ENCODE assay signal across 8 mouse cellular contexts in the genomic region with DNA sequence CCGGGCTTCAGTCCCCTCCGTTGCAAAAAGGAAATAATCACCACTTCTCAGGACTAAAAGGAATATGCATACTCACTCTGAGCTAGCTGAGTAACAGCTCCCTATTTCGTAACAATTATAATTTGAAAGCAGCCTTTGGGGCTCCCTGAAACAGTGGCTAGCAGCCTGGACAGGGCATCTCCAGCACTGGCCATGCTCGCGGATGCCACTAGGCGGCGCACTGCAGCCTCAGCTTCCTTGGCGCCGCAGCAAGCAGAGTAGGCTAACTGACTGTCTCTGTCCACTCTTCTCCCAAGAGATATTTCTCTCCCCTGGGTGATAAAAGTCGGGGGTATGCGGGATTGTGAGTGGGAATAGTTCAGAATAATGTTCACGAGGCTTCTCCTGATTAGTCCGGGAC. TPM values are rescaled to one million over a fixed set of nuclear protein-coding genes. Genes with fewer than 3 reads are reported as not detected.
DNase-seq lines count a peak whose midpoint lies in the region; ATAC-seq lines count a peak whose summit lies in the region.

No protein-coding gene starts in this region.

- peaks cover 13% of the 10 kb centered on the region for H3K4me1 ChIP-seq in liver, embryonic 12.5 days
- H3K4me1 ChIP-seq in neural tube, embryonic 11.5 days (ENCODE audit: control insufficient read depth, insufficient read depth, low read length): peaks cover 11% of the 10 kb centered on the region; the same call in 1 of the 2 replicates

- DNase-seq in liver: peak; percentile 69
- DNase-seq in R1 (ENCODE audit: low read depth, low spot score): peak; percentile 42
- peak; percentile 96 to 97 for DNase-seq in cerebellum, postnatal 14 days
- peak; percentile 66 for DNase-seq in heart, adult 8-10 months (ENCODE audit: low spot score)
- DNase-seq in left cerebral cortex, postnatal 25 days (ENCODE audit: low spot score in 2 of 2): peak; percentile 79 to 80
- peak; percentile 81 for DNase-seq in neural tube, embryonic 11.5 days (ENCODE audit: low spot score)
- DNase-seq in urinary bladder, adult 2 months (ENCODE audit: low spot score): peak; percentile 68

- WGBS in liver, embryonic 12.5 days (ENCODE audit: insufficient replicate concordance): 3% methylated on average over 13 of the region's 13 CpGs
- WGBS in neural tube, embryonic 11.5 days: 3% methylated on average over 13 of the region's 13 CpGs

- peaks cover 71% of the 10 kb centered on the region for H3K27me3 ChIP-seq in liver, embryonic 12.5 days (replicated peaks)
- peaks cover 30% of the 10 kb centered on the region for H3K27me3 ChIP-seq in neural tube, embryonic 11.5 days (ENCODE audit: control insufficient read depth, insufficient read depth, low read length)

- H3K4me2 ChIP-seq in liver, embryonic 12.5 days: no peak overlapping the region
- no peak overlapping the region for H3K4me2 ChIP-seq in neural tube, embryonic 11.5 days (ENCODE audit: low read depth)

- H3K9ac ChIP-seq in liver, embryonic 12.5 days: no peak overlapping the region
- no peak overlapping the region for H3K9ac ChIP-seq in neural tube, embryonic 11.5 days (ENCODE audit: low read length)

- ATAC-seq in liver, embryonic 12.5 days: no peak
- ATAC-seq in neural tube, embryonic 11.5 days (ENCODE audit: insufficient read depth, low FRiP score, low TSS enrichment): no peak

- no peak overlapping the region for H3K27ac ChIP-seq in liver, embryonic 12.5 days
- no peak overlapping the region for H3K27ac ChIP-seq in neural tube, embryonic 11.5 days (ENCODE audit: low read depth, low read length)

- no peak overlapping the region for H3K4me3 ChIP-seq in liver, embryonic 12.5 days
- H3K4me3 ChIP-seq in neural tube, embryonic 11.5 days (ENCODE audit: low read depth, low read length): no peak overlapping the region

- no peaks in the 10 kb centered on the region for H3K36me3 ChIP-seq in liver, embryonic 12.5 days
- no peaks in the 10 kb centered on the region for H3K36me3 ChIP-seq in neural tube, embryonic 11.5 days (ENCODE audit: control insufficient read depth, insufficient read depth, low read length)

- H3K9me3 ChIP-seq in liver, embryonic 12.5 days (replicated peaks): no peaks in the 10 kb centered on the region
- H3K9me3 ChIP-seq in neural tube, embryonic 11.5 days (ENCODE audit: control insufficient read depth, low read length): no peaks in the 10 kb centered on the region

- intact Hi-C loops in left cerebral cortex, postnatal 25 days (cut with DNase I): loop anchor here (1.0 to 5.0 kb wide), 3 partner anchors 56 to 217 kb away; no protein-coding TSS in a partner anchor

RNA-seq across cellular contexts. Expression of a gene that starts 3.6 kb away (rescaled TPM):
- 1.3 and 1.4 TPM in 2 replicates for polyA plus RNA-seq in liver, embryonic 12.5 days (2016; fragmentation: Nextera tagmentation; extraction: Ambion mirVana)
- 10 to 100 TPM in 3 of 4 experiments, 1 to 10 TPM in 1; 9.6 to 14.5 (median 12.0) TPM for total RNA-seq in heart, adult 8-10 months (2022)
- 10 to 100 TPM; 10.1 to 10.8 TPM for total RNA-seq in left cerebral cortex, postnatal 25 days (2021)
- polyA plus RNA-seq in neural tube, embryonic 11.5 days (2014; fragmentation: Nextera tagmentation; extraction: Ambion mirVana): 2.3 and 2.9 TPM in 2 replicates
- 17.5 and 28.8 TPM in 2 replicates for polyA plus RNA-seq in urinary bladder, adult 2 months (2012; rRNA removed)

Comparison
In these comparisons a context has a peak if more than half of its experiments do, and no peak if none do; other contexts are left out.
1. DNase-seq: peak in every context shown above with its lines; median percentile 96 in cerebellum, postnatal 14 days; 81 in neural tube, embryonic 11.5 days; 80 in left cerebral cortex, postnatal 25 days; 69 in liver; 68 in urinary bladder, adult 2 months; 66 in heart, adult 8-10 months; 42 in R1.